Mouse (Mus musculus) brain, embryonic 14.5 days (tissue): ENCODE measurements around the gene Foxc2.

Experiments used
- CTCF ChIP-seq: fragments of 200-500 bp; IDR thresholded peaks from 2 replicates; pipeline ENCODE4 v1.5.1; 2012; ENCODE audit warnings: inconsistent platforms, mild to moderate bottlenecking, moderate library complexity, borderline replicate concordance; ENCODE audit not compliant: insufficient read depth, insufficient read length; ENCODE audit errors: extremely low read depth
- POLR2A ChIP-seq: fragments of 200-500 bp; IDR thresholded peaks from 2 replicates; pipeline ENCODE4 v1.6.1; 2012; ENCODE audit warnings: mild to moderate bottlenecking, inconsistent platforms, borderline replicate concordance; ENCODE audit not compliant: poor library complexity, insufficient read depth, insufficient read length, severe bottlenecking; ENCODE audit errors: extremely low read depth

DNA sequence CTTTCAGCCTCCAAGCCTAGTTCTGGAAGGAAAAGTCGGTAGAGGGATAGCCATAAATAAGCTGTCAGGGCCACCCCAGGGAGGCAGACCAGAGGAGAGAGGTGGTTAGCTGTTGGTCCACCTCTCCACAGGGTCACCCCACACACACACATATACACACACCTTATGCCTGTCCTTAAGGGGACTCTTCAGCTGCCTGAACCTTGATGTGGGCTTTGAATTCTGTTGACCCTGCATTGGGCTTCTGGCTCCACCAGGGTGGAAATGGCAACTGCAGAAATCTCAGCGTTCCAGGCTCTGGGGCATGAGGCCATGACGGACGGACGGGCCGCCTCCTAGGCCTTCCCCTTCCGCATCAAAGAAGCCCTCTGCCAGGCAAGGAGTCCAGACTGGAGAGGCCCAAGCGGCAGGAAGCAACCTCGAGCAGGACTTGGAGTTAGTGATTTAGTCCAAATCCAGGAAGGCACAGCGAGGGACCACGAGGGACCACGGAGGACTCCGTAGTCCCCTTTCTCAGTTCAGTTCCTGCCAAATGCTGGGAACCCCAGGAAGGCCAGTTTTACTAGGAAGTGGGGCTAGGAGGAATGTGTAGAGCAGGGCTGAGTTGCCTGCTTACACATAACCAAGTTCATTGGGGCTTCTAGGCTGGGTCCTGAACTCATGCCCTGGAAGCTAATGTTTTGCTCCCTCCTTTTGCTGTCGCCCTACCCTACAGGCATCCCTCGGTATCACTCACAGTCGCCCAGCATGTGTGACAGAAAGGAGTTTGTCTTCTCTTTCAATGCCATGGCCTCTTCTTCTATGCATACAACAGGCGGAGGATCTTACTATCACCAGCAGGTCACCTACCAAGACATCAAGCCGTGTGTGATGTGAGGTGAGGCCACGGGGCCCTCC lies 29.7 kb upstream of the Foxc2 start:
- TF ChIP-seq CTCF (no peak), POLR2A (no peak)
